Mouse (Mus musculus): ENCODE data around the gene Krtap4-7.

GRCm38 (mm10) chr11:99633293-99633692 is 10.6 kb downstream of the Krtap4-7 start:
- no peak for TF ChIP-seq CTCF (IDR thresholded peaks at IDR 0.05; ENCODE audit: borderline replicate concordance, insufficient read depth, low read depth, low read length)
- TF ChIP-seq POLR2A (IDR thresholded peaks at IDR 0.05; ENCODE audit: borderline replicate concordance, insufficient read depth, low read length), result no peak

Measured in cerebellum, adult 2 months (tissue).